Mouse (Mus musculus) heart, adult 11 months (tissue): ENCODE measurements around the gene Abr.

ENCODE experiments used
- DNase-seq: peaks from one replicate; pipeline ENCODE4 v3.0.0; 2022

Gene Abr

DNA sequence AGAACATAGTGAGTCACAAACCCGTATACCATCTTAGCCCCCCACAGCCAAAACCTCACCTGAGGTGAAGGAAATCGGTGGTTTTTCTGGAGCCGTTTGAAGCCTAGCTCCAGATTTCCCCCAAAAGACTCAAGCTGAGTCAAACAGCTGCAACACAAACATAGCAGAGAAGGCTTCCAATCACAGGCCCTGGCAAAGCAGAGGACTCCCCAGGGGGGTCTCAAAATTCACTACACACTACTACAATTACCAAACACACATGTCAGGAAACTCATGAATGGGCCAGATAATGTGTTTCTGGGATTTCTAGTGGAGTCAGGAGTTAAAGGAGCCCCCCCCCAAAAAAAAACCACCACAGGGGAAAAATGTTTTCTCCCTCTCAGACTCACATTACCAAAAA, 56.0 kb downstream of the Abr start:
- no peak for DNase-seq

DNA sequence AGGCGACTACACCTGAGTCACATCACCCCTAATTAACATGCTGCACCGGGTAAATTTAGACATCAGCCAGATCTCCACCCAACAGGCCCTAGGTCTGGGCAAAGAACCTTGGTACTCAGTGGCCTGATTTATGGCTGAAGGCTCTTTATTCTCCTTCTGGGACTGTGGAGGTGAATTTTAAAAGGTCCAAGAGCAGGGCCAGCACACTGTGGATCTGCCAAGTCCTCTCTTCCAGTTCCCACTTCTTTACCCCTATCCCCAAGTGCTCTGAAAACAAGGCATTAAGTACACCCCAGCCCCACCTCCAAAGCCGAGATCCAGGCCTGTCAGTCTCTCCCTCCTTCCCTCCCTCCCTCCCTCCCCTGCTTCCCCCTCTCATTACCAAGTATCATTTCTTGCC, 59.5 kb downstream of the Abr start:
- no peak for DNase-seq

DNA sequence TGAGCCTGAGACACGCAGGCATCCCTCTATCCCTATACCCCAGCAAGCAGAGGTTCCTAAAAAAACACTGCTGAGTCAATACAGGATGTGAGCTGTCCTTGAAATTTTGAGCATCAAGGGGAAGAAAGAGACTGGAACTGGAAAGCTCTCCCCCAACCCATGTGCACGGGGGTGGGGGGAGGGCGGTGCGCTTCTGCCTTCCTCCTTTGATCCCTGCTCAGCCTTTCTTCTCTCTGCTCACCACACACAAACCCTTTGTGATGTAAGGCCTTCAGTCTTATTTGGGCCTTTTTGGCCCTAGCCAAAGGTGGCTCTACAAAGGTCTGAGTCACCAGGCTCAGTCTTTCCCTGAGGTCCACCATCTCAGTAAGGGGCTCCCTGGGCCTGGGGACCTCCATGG, 59.9 kb downstream of the Abr start:
- no peak for DNase-seq

- no peak for DNase-seq
These were observed 64.3 kb downstream of the Abr start for GRCm38 (mm10) chr11:76557837-76558236.

- DNase-seq = no peak
These were observed 73.9 kb downstream of the Abr start for GRCm38 (mm10) chr11:76548153-76548721.

DNA sequence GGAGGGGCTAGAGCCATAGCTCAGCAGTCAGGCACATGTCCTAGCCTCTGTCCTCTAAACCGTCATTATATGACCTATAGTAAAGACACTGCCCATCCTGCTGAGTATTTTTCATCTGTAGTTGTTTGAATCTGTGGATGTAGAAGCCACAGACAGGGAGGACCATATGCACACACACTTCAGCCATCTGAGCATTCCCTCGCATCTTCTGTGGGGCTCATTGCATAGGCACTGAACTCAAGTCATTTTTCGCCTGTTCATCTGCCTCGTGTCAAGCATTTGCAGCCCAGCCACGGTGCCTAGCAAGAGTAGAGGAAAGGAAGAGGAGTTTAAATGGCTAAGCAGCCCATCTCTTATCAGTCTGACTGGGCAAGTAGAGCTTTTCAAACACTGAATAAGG, 74.7 kb downstream of the Abr start:
- no peak for DNase-seq

DNA sequence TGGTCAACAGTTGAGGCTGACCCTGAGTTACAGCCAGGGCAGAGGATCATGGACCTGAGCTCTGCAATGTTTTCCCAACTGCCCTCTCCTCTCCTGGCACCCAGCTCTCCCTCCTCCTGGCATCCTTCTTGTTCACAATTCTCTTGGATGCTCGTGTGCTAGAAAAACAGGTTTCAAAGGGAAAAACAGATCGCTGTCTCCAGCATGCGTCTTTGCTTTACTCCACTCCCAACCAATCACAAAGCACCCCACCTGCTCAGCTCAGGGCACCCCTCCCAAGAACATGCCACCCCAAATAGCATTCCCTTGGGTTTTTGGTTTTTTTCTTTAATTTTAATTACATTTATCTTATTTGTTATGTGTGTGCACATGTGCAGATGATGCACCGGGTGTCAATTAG, 75.7 kb downstream of the Abr start:
- DNase-seq = no peak

DNA sequence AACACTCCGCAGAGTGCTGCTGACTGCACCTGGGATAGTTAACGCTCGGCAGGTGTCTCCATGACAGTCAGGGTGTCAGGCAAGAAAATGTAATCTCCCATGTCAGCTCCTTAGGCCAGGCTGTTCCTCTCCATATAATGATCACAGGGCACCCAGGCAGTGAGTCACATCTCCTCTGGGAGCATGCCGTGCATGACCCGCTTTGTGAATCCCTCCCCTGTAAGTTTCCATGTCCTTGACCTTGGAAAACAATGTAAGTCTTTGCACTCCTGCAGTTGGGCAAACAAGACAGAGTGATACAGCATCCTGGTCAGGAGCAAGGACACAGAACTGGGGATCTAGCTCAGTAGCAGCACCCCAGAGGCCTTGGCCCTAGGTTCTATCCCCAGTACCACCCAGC, 78.8 kb downstream of the Abr start:
- DNase-seq = no peak

DNA sequence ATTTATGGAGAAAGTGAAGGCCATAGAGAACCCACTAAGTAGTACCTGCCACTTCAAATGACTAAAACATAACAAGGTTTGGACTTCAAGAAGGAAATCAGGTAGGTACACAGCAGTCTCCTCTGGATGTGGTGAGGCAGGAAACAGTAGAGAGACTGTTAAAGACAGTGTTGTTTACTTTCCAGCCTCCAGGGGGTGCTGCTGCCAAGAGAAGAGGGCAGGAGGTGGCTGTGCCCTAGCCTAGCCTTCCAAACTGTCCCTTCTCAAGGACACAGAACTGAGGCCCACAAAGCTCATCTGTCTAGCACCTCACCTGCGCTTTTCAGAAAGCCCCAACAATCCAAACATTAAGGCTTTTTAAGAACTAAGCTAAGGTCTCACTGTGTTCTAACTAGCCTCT, 81.1 kb downstream of the Abr start:
- DNase-seq = peak; percentile 93

GRCm38 (mm10) chr11:76537401-76537800, 84.7 kb downstream of the Abr start:
- peak; percentile 89 for DNase-seq

DNA sequence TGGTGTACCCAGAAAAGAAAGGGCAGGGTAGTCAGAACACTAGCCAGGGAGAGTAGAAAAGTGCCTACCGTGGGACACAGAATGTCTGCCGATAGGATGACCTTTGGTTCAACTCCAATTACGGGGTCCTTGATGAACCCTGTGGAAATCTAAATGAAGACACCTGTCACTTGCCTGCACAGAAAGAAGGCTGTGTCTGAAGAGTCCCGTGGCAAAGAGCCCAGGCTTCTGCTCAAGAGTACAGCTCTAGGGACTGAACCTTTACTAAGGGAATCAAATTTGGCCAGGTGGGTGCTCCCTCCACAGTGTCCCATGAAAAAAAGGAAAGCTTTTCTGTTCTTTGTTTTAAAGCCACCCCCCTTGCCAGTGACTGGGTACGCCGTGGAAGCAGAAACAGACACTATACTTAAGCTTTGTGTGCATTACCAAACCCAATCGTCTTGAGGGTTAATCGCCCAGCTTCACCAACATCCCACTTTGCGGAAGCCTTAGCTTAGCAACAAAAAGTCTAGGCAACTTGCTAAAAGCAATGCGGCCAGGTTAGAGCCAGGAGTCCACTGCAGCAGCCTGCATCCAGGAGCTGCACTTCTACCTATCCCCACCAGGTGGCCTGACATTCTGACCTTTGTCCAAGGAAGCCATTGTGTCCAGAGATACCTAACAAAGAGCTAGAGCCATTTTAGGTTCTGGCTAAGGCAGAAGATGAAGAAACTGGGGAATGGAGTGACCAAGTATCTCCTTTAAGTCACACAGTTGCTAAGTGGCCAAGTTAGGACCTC, 85.3 kb downstream of the Abr start:
- peak; percentile 78 for DNase-seq

DNA sequence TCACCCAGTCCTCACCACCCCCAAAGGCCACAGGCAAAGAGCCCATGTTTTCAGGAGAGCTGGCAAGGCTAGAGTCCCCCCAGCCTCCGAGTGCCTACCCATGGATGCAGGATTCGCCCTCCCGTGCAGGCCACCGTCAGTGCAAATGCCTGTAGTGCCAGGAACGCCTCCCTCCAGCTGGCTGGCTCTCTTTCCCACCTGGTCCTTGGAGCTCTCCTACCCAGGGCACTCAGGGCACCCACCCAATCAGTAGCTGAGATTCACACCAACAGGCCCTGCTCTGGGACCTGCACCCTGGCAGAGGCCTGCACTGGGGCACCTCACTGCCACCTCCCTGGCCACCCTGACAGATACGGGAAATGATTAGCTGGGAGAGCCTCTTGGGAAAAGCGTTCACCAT, 90.1 kb downstream of the Abr start:
- peak; percentile 85 for DNase-seq

GRCm38 (mm10) chr11:76530966-76531678, 91.0 kb downstream of the Abr start:
- peak; percentile 85 for DNase-seq

DNA sequence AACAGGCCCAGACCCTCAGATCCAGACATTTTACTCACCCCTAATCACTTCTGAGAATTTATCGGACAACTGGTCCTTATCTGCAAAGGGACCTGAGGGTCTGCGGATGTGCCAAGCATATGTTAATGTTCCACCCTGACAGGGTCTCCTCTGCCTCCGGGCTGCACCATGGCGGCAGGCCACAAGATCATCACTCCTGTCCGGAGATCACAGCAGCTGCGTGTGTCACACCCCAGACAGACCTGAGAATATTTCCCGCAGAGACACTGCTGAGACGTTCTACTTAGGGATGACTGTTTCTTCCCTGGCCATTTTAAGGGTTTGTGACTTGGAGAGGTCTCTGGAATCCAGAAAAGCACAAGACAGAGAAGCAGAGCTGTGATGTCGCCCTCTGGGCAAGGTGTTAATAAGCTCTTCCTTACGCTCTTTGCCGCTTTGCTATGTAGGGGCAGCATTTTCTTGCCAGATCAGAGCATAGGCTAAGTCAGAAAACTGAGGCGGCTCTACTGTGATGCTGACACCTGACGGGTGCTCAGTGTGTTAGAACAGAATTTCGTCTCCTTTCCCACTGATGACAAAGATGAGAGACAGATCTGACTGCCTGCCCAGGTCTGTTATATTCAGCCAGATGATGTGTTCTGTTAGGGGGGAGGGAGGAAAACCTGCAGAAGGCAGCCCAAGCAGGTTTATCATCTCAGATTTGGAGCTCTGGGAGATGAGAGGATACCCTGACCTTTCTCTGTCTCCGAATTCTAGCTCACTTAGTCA, 91.8 kb downstream of the Abr start:
- peak; percentile 79 for DNase-seq

DNA sequence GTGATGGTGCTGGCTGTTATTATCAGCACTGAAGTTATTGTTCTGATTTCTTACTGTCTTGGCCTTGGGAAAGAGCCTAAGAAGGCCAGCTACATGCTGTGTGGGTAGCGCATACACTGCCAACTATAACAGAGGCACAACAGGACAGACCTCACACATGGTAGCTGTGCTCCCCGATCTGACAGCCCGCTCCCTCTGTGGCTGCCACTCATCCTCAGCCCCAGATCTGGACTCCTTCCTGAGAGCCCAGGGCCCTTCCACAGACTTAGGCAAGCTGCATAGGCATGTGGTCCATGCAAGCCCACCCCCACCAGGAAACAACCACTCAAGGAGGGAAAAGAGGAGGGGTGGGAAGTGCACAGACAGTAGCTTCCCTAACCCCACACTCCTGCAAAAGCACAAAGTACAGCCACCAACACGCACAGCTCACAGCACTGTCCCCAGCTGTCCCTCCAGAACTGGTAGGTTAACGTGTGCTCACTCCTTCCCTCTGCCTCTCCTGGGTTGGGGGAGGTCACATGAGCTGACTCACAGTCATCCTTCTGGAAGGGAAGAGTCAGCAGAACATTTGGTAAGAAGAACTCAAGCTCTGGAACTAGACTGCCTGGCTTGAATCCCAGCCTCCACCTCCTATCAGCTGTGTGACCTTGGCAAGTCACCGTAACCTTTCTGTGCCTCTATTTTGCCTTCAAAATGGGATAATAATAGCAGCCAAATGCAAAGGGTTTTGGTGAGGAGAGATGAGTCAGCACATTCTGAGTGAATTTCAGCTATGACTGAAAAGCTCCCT, 92.6 kb downstream of the Abr start:
- peak; percentile 95 for DNase-seq

DNA sequence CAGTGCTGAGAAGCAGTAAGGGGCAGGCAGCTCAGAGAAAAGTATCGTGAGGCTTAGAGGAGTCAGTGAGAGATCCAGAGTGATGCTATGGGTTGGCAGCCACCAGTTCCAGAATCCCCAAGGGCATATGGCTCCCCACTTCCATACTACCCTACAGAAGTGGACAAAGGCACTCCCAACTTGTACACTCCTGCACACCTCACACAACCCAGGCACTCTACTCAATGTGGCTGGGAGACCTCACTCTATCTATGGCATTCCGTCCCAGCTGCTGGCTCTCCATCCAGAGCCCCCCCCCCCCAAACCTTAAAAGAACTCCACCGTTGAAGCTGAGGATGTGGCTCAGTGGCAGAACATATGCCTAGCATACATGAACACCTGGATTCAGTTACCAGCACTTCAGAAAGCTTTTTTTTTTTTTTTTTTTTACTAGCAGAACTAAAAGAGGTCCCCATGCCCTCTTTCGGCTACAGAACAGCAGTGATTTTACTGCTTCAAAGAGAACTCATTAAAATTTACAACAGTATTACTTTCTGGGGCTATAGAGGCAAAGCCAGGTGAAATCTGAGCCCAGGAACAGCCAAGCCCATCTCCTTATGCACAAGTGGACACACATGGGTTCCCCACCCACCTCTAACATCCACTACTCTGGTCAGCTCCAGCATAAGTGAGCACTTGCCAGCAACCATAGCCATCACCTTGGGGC, 96.3 kb downstream of the Abr start:
- DNase-seq = peak; percentile 77

DNA sequence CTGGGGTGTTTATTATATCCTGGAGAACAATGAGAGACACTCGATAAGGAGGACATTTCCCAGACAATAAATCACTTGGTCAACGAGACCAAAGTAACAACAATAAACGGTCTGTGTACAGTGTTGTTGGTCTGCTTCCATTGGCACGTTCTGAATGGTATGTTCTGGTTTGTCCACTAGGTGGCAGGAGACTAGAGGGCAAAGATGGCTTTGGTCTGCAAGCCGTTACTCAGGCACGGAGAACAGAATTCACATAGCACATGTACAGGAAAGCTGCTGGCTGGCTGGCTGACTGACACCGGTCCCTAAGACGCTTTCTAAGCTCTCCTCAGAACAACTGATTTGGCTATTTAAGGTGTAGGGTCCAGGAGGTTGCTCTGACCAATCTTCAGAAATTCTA, 97.2 kb downstream of the Abr start:
- peak; percentile 92 for DNase-seq

- DNase-seq = peak; percentile 89
These were observed 98.8 kb downstream of the Abr start for GRCm38 (mm10) chr11:76523356-76523755.

DNA sequence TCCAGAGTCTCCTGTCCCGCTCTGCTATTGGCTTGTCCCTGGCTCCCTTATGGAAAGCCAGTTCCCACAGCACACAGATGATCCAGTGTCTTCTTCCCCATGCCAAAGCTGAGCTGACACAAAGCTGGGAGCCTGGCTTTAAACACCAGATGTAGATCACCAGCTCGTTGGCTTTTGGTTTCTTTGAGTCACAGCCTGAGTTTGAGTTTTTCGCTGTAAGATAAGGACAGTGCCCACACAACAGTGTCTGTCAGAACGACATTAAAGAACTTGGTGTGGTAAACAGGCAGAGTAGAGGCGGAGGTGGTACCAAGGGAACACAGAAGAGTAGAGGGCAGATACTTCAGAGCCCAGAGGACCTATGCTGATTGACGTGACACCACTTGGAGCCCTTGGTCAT, 101.2 kb downstream of the Abr start:
- peak; percentile 64 for DNase-seq

GRCm38 (mm10) chr11:76518613-76519012, 103.5 kb downstream of the Abr start:
- peak; percentile 56 for DNase-seq

GRCm38 (mm10) chr11:76518125-76518524, 104.0 kb downstream of the Abr start:
- DNase-seq = peak; percentile 66

GRCm38 (mm10) chr11:76516951-76517350, 105.2 kb downstream of the Abr start:
- DNase-seq = peak; percentile 42
